Mouse (Mus musculus) cerebellum, adult 9-11 months (tissue): Measurements from ENCODE around the gene Wdsub1.

Experiments
- DNase-seq: peaks from one replicate; pipeline ENCODE4 v3.0.0; 2022

Wdsub1 gene

DNA sequence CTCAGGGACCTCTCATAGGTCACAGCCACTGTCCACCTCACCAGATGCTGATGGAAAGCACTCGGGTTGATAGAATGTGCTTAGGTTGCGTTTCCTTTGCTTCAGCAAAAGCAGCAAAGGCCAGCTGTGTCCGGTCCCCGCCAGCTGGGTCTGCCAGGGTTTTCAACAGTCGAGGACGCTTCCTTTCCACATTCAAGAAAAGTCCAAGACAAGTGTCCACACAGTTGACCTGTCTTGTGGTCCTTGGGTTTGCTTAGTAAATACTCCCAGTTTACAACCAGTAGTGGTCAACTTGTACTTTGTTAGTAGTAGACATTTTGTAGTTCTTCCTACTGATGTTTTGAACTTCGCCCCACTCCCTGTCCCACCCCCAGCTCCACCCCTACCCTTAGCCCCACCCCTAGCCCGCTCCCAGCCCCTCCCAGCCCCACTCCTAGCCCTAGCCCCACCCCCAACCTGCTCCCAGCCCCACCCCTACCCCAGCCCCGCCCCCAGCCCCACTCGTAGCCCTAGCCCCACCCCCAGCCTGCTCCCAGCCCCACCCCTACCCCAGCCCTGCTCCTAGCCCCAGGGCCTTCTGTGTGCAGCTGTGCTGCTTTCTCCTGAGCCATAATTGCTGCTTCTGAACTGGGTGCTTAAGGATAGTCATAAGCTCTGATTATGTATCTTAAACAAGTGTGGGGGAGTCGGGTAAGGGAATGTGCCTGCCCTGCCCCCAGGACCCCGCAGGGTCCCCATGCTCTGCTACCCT lies 41.0 kb downstream of the Wdsub1 start:
- no peak for DNase-seq

- no peak for DNase-seq
Observed at GRCm38 (mm10) chr2:59840191-59840590, 42.2 kb downstream of the Wdsub1 start.

DNA sequence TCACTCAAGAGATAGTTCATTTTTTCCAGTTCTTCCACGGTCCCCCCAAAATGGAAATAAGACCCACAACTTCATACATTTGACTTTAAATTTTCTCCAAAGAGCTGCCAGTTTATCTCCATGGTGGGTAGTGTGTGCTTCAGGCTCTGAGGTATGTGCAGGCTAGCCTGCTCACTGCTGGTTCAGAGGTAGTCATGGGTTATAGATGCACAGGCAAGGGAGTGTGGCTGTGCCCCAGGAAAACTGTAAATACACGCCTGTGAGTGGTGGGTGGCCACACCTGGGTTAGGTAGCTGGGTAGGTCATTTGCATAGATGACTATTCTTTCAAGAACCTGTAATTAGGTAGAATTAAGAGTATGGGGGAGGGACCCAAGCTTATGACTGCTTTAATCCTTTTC lies 42.6 kb downstream of the Wdsub1 start:
- DNase-seq, result no peak

DNA sequence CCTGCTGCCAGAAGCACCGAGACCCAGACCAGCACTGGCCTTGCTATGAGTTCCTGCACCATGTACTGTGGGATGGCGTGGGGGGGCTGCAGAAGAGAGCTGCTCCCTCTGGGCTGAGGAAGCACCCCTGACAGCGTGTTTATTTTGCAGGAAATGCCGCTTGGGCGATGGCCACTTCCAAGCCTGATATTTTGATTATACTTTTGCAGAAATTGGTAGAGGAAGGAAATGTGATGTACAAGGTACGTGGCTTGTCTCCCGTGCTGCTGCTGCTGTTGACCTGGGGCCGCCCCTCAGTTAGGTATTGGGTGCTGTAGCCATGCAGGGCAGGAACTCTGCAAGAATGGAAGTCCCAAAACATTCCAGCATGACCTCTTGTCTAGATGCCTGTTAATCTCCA lies 43.6 kb downstream of the Wdsub1 start:
- no peak for DNase-seq

DNA sequence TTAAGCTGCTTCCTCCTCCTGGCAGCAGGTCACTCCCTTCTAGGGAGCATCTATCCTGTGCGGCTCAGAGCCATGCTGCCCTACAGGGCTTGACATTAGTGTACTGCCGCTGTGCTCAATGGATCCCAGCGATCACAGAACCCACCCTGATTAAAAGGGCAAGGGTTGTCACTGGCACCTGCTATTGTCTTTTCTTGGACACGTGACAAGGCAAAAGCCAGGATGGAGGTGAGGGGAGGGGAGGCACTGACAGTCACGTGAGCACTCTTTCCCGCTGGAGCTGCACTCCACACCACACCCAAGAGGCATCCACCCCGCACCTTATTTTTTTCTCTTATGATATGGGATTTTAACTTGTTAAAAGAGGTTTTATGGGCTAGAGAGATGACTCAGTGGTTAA lies 50.6 kb downstream of the Wdsub1 start:
- no peak for DNase-seq

- no peak for DNase-seq
Observed at GRCm38 (mm10) chr2:59830940-59831339, 51.5 kb downstream of the Wdsub1 start.

- DNase-seq, result no peak
Observed at GRCm38 (mm10) chr2:59830151-59830550, 52.2 kb downstream of the Wdsub1 start.

DNA sequence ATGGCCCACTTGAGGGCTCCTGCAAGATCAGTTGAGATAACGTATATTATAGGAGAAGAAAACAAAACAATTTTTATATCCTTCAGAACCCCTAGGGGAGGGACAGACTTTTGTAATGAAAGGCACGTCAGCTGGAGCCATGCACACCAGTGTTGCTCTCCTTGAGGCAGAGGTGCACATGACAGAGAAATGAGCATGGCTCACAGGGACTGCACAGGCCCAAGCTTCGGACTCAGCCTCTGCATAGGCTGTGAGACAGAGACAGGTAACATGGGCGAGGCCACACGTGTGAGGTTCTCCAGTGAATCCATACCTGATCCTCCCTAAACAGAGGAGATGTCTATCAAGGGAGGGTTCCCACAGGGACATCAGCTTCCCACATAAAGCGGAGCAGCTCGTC lies 52.7 kb downstream of the Wdsub1 start:
- DNase-seq, result no peak

GRCm38 (mm10) chr2:59828777-59829508 lies 53.4 kb downstream of the Wdsub1 start:
- DNase-seq, result no peak

- no peak for DNase-seq
Observed at GRCm38 (mm10) chr2:59828103-59828655, 54.2 kb downstream of the Wdsub1 start.

GRCm38 (mm10) chr2:59825380-59825779 lies 57.0 kb downstream of the Wdsub1 start:
- DNase-seq, result no peak

GRCm38 (mm10) chr2:59824289-59824688 lies 58.1 kb downstream of the Wdsub1 start:
- DNase-seq, result no peak

- DNase-seq, result no peak
Observed at GRCm38 (mm10) chr2:59821044-59821443, 61.3 kb downstream of the Wdsub1 start.

DNA sequence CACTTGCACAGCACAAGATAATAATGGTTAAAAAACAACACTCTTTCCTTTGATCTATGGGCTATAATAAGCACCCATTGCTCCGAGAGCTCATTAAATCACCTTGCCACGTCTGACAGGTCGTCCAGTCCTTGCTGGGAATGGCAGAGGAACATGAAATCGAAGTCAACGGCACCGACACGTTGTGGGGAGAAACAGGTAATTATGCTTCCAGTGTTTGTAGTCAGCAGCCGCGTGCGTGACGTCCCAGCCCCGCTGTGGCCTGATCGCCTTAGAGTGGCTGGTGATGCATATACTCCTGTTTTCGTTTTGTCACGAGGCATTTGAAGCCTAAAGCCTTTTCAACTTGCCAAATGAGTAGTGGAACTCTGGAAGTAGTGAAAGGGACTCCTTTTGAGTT lies 62.3 kb downstream of the Wdsub1 start:
- no peak for DNase-seq

DNA sequence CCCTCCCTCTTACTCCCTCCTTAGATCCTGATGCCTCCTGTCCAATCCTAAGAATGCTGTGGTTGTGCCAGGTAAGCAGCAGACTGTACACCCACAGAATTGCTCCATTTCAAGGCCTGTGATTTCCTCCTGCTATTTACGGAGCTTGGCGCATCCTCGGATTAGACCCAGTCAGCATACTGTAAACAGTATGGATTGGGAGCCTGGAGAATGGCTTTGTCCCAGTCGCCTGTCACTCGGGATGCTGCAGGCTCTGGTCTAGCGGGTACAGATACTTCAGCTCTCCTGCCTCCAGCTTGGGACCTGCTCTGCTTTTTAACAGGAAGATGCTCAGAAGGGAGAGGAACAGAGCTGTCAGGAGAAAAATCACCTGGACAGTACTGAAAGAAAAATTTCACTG lies 63.0 kb downstream of the Wdsub1 start:
- no peak for DNase-seq

DNA sequence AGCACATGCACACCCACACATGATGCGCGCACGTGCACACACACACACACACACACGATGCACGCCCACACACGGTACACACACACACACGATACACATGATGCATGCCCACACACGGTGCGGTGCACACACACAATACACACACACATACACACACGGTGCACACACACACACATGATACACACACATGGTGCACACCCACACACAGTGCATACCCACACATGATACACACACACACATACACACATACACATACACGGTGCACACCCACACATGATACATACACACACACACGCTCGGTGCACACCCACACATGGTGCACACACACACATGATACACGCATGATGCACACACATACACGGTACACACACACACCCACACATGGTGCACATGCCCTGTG lies 63.7 kb downstream of the Wdsub1 start:
- no peak for DNase-seq

DNA sequence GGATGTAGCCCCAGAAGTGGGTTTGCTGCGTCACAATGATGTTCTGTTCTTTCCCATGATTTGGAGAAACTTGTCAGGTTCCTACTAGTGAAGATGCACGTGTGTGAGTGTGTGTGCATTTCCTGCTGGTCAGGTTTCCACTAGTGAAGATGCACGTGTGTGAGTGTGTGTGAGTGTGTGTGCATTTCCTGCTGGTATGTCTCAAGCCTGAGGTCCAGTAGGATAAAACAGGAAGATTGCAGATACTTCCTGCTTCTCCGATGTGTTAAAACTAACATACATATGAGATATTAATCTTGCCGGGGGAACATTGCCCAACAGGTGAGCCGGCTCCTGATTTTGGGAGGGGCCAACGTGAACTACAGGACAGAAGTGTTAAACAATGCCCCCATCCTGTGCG lies 67.4 kb downstream of the Wdsub1 start:
- DNase-seq, result no peak

- peak; percentile 39 for DNase-seq
Observed at GRCm38 (mm10) chr2:59813457-59813856, 68.9 kb downstream of the Wdsub1 start.

GRCm38 (mm10) chr2:59812641-59813040 lies 69.8 kb downstream of the Wdsub1 start:
- no peak for DNase-seq

DNA sequence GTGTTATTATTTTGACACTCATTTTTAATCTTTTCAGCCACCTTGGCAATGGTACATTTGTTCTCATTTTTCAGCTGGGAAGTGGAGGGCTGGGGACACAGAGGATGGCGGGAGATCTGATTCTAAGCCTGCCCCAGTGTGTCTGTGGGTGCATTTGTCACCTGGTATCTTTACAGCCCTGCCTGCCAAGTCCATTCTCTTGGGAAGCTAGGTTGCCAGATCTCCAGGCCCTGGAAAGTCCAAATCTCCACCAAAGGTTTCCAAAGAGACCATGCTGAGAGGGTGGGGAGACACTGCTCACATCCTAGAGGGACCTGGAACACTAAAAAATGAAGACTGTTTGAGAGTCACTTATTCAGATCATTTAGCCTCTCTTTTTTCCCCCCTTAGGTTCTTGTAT lies 71.1 kb downstream of the Wdsub1 start:
- DNase-seq, result no peak

DNA sequence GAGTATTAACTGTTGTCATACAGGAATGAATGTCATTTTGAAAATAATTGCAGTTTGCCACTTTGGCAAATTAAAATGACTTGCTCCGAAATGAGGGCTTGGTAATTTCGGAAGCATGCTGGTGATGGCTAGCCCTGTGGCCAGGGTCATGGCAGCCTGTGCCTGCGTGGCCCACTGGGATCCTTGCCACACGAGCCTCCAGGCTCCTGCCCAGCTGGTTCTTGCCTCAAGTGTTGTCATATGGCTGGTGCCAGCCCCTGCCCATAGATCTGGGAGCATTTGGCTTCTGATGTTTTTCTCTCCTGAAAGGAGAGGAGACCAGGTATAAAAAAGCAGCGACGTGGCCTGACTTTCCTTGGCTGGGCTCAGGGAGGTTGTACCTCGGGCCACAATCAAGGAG lies 72.4 kb downstream of the Wdsub1 start:
- peak; percentile 63 for DNase-seq

DNA sequence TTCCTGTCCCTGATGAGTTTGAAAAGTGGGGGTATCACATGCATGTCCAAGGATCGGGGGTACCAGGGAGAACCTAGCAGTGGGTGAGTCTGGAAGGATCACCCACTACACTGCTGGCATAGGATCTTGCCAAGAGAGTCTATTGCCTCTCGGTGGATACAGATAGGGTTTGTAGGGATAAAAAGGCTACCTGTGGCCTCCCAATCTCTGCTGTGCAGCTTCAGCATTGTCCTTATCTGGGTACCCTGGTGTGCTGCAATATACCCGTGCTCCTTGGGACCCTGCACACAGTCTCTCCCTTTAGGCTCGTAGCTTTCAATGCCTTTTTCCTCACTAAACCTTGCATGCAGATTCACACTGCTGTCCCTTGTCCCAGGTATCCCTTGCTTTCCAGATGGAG lies 73.8 kb downstream of the Wdsub1 start:
- no peak for DNase-seq

DNA sequence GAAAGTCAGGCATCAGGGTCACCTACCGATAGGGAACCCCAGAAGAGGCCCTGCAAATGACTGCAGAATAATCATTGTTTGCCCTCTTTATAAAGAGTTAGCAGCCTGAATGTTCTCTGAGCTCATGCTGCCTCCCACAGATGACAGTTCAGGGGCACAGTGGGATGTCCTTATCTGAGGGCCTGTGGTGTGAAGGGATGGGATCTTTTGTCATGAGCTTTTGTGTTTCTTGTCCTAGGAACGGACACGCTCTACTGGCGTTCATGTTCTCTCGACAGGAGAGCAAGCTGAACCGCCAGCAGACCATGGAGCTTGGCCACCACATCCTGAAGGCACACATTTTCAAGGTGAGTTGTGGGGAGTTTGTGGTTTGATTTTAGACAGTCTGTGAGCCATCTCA lies 76.4 kb downstream of the Wdsub1 start:
- DNase-seq, result no peak

DNA sequence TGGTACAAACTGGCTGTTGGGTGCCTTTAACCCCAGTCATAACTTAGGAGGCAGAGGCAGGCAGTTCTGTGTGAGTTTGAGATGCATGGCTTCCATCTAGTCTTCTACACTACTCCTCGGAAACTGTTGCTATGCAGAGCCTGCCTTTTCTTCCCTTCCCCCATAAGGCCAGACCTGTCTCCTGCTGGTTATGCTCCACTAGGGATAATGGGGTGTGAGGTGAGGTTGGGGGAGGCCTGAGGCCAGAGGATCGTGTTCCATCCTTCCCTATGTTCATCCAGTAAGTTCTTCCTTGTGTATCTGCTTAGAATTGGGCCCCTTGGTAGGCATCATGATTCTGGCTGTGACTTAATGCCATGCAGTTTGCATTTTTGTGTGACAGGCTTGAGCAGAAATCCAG lies 76.8 kb downstream of the Wdsub1 start:
- no peak for DNase-seq
